Mouse (Mus musculus) spleen, postnatal 0 days (tissue): ENCODE measurements around the gene Olfr1218. TPM values are rescaled to one million over a fixed set of nuclear protein-coding genes. Genes with fewer than 3 reads are reported as not detected.

Source experiments
- polyA plus RNA-seq: library from polyadenylated mRNA; unstranded; fragments of >200 nt; fragmentation: Nextera tagmentation; extraction: Ambion mirVana; gene quantifications from 2 replicates; pipeline ENCODE4 v1.2.1, GENCODE M21; 2015

The Olfr1218 gene
- not detected in 2 replicates for polyA plus RNA-seq

GRCm38 (mm10) chr2:89061087-89061486 is at the start of gene Olfr1218:
Gene Olfr1218 (minus strand): TSS chr2:89061187.

GRCm38 (mm10) chr2:89106735-89107134 is 45.7 kb upstream of the Olfr1218 start, which contains the start of gene Olfr1220:
Gene Olfr1220 (minus strand): TSS chr2:89106835.

DNA sequence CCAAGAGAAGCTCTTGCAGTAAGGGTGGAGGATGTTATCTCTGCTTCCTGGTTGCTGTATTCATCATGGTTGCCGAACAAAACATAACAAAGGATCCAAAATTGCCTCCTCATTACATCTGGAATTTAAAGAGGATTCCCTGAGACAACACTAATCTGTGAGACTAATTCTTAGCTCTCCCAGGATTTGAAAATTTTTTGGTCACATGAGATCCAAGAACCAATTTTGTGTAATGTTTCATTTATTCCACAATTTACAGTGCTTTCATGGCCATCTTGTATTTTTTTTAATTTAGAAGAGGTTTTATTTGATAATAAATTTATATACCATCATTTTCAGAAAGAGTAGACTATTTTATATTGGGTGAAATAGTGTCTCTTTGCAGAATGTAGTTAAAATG is 22.4 kb upstream of the Olfr1218 start, which contains the start of gene Olfr1219:
TSS of gene Olfr1219 (minus strand) at position 101 of the 400 bp plus-strand sequence.

GRCm38 (mm10) chr2:89031965-89032364 is 29.0 kb downstream of the Olfr1218 start, which contains the start of gene Olfr1217:
Gene Olfr1217 (minus strand): TSS chr2:89032065.

DNA sequence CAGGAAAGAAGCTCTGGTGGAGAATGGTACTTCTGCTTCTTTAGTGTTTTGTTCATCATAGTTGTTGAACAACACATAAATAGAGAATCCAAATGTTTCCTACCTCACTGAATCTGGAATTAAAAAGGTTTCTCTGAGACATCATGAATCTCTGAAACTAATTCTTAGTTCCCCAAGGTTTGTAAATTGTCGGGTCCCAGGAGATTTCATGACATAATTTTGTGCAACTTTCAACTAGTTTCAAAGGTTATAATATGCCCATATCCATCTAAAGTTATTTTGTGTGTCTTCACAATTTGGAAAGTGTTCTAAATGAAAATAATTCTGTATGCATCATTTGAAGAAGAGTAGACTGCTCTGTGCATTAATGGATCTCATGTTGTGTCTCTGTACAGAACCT is 42.7 kb downstream of the Olfr1218 start, which contains the start of gene Olfr1216:
TSS of gene Olfr1216 (minus strand) at position 101 of the 400 bp plus-strand sequence.

GRCm38 (mm10) chr2:89006873-89007272 is 54.1 kb downstream of the Olfr1218 start, which contains the start of gene Olfr1215:
Gene Olfr1215 (minus strand): TSS chr2:89006973.

Other genes with a start within 250 kb of the Olfr1218 start
- gene Olfr1202, start 246.7 kb downstream of the Olfr1218 start, polyA plus RNA-seq = not detected in 2 replicates
- gene Olfr1205, start 231.4 kb downstream of the Olfr1218 start, polyA plus RNA-seq = not detected in 2 replicates
- not detected in 2 replicates for gene Olfr1204, start 211.9 kb downstream of the Olfr1218 start, polyA plus RNA-seq
- not detected in 2 replicates for gene Olfr1206, start 198.0 kb downstream of the Olfr1218 start, polyA plus RNA-seq
- gene Olfr1208, start 158.9 kb downstream of the Olfr1218 start, polyA plus RNA-seq = not detected in 2 replicates
- not detected in 2 replicates for gene Olfr1209, start 146.0 kb downstream of the Olfr1218 start, polyA plus RNA-seq
- gene Olfr1211, start 123.1 kb downstream of the Olfr1218 start, polyA plus RNA-seq = not detected in 2 replicates
- not detected in 2 replicates for gene Olfr1212, start 107.2 kb downstream of the Olfr1218 start, polyA plus RNA-seq
- not detected in 2 replicates for gene Gm13762, start 80.9 kb downstream of the Olfr1218 start, polyA plus RNA-seq
- not detected in 2 replicates for gene Olfr1214, start 68.5 kb downstream of the Olfr1218 start, polyA plus RNA-seq
- gene Olfr1215, start 54.2 kb downstream of the Olfr1218 start, polyA plus RNA-seq = not detected in 2 replicates
- not detected in 2 replicates for gene Olfr1216, start 42.8 kb downstream of the Olfr1218 start, polyA plus RNA-seq
- not detected in 2 replicates for gene Olfr1217, start 29.1 kb downstream of the Olfr1218 start, polyA plus RNA-seq
- gene Olfr1219, start 22.3 kb upstream of the Olfr1218 start, polyA plus RNA-seq = not detected in 2 replicates
- not detected in 2 replicates for gene Olfr1220, start 45.6 kb upstream of the Olfr1218 start, polyA plus RNA-seq
- gene Olfr1221, start 56.1 kb upstream of the Olfr1218 start, polyA plus RNA-seq = not detected in 2 replicates
- not detected in 2 replicates for gene Olfr1222, start 71.9 kb upstream of the Olfr1218 start, polyA plus RNA-seq
- not detected in 2 replicates for gene Olfr1223, start 90.4 kb upstream of the Olfr1218 start, polyA plus RNA-seq
- gene Olfr1224-ps1, start 102.9 kb upstream of the Olfr1218 start, polyA plus RNA-seq = not detected in 2 replicates
- gene Olfr1225, start 113.5 kb upstream of the Olfr1218 start, polyA plus RNA-seq = not detected in 2 replicates
- gene Olfr1226, start 138.9 kb upstream of the Olfr1218 start, polyA plus RNA-seq = not detected in 2 replicates
- not detected in 2 replicates for gene Olfr1228, start 192.9 kb upstream of the Olfr1218 start, polyA plus RNA-seq
- gene Olfr1229, start 226.8 kb upstream of the Olfr1218 start, polyA plus RNA-seq = not detected in 2 replicates
- not detected in 2 replicates for gene Olfr1230, start 236.1 kb upstream of the Olfr1218 start, polyA plus RNA-seq
- not detected in 2 replicates for gene Olfr1231, start 245.9 kb upstream of the Olfr1218 start, polyA plus RNA-seq